Mouse (Mus musculus): ENCODE measurements around the gene Stam. TPM values are rescaled to one million over a fixed set of nuclear protein-coding genes. Genes with fewer than 3 reads are reported as not detected.

Gene Stam
- polyA plus RNA-seq, 3 experiments from 2014 or later, result 14.1 to 25.7 (median 16.8) TPM

DNA sequence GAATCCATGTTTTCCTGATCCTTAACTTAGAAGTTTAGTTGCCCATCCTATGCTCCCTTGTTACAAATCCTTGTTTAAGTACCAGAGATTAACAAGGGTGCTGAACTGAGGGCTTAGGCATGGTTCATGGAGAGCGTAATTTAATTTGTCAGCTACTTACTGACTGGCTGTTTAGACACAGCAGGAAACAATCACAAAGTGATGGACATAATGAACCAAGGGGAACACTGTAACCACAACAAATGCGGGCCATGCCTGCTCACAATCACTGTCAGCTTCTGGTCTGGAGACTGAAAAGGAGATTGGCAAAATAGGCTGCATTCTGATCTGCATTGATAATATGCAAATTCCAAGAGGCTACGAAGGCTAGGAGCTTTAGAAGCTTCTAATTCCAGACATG lies 53.7 kb downstream of the Stam start:
- ATAC-seq, result no peak

DNA sequence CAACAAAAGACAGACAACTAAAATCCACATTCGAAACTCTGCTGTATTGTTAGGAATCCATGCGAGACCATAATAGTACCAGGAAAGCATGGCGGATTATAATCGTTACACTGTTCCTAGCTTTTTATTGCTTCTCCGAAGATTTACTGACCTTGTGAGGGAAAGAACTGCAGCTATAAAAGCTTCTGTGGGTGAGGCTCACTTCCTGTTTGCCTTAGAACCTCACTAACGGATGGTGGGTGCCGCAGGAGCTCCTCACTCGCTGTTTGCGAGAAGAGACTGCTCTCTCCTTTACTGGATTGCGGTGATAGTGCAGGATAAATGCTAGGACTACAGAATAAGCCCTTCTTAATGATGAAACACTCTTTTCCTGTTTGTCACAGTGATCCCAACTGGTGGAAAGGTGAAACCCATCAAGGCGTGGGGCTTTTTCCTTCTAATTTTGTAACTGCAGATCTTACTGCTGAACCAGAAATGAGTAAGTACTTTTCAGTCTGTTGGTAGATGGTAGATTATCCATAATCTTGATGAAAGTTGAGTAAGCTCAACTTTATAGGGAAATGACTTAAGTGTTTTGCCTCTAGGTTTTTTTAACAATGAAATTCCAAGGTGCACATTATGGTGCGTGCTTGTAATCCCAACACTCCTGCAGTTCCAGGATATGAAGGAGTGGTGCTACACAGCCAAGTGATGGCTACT lies 56.9 kb downstream of the Stam start:
- ATAC-seq, result peak; percentile 89

DNA sequence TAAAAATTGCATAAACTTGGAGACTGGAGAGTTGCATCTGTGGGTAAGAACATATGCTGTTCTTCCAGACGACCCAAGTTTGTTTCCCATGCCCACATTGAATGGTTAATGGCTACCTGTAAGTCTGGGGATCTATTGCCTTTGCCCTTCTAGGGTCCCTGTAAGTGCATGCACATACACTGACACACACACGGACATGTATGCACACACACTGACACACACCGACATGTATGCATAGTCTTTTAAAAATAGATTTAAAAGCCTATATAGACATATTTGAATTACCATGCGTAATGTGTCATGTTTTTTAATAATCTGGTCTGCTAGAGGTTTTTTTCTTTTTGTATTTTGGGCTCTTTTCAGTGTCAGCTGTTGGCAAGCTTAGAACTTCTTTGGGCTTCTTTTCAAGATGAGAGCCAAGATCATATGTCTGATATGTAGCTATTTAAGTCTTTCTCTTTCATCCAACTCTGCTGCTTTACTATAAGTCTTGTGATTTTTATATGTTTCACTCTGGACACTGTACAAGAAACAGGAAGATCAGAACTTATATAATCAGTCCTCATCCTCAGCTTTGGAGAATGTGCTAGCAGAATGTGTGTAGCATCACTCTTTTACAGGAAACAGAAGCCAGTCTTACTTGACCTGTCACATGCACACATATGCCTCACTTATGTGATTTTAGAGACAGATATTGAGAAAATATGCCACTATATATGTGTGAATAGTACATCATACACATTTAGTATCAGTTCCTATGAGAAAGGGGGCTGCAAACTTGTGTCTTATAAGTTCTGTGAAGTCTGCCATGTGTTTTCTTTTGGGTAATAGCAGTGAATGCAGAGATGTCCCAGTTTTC lies 58.8 kb downstream of the Stam start:
- ATAC-seq, result no peak

- no peak for ATAC-seq
Observed at GRCm38 (mm10) chr2:14136906-14137305, 63.0 kb downstream of the Stam start.

GRCm38 (mm10) chr2:14139590-14139989 lies 65.7 kb downstream of the Stam start:
- no peak for ATAC-seq

- ATAC-seq, result no peak
Observed at GRCm38 (mm10) chr2:14140044-14140443, 66.1 kb downstream of the Stam start.

DNA sequence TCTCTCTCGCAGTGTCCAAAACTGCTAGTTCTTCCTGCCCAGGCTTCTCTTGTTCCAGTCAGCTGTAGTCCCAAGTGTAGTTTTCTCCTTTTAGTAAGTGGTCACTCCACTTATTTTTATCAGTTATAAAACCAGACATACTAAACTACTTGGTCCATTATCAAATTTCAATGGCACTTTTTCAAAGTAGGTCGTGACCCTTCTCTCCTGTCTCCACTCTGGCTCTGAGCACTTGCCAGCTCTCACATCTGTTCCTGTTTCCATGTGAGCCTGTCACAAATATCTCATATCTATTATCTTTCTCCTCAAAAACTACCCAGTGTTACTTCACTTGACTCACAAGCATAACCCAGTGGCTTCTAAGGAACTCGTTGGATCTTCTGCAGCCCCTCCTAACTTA lies 71.4 kb downstream of the Stam start:
- no peak for ATAC-seq

DNA sequence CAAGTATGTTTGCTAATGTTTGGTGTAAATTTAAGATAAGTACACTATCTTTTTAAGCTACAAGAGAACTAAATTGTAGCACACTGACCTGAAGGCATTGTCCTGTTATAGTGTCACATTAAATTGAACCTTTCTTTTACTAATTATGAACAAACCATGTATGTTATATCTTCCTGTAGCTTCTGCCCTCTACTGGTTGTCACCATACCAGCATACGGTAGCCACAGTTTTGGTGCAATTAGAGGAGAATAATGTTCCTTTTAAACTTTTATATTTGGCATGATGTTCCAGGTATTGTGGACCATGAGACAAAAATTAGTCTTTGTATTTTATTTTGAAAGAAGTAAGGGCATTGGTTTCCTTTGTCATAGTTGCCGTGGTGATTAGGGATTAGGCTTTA lies 73.0 kb downstream of the Stam start:
- no peak for ATAC-seq

DNA sequence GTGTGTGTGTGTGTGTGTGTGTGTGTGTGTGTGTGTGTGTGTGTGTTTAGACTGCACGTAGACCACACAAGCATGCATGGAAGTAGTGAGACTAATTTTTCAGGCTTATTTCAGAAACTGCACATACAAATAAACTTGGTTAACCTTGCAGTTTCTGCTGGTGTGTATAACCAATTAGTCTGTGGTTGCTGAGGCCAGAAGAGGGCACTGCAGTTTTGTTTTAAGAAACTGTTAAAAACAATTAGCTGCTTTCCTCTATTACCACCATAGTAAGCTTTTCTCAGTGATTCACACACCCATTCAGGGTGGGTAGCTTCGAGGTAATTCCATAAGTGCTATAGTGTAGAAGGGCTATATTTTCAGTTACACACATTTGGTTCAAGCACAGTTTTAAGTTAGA lies 76.9 kb downstream of the Stam start:
- ATAC-seq, result no peak

DNA sequence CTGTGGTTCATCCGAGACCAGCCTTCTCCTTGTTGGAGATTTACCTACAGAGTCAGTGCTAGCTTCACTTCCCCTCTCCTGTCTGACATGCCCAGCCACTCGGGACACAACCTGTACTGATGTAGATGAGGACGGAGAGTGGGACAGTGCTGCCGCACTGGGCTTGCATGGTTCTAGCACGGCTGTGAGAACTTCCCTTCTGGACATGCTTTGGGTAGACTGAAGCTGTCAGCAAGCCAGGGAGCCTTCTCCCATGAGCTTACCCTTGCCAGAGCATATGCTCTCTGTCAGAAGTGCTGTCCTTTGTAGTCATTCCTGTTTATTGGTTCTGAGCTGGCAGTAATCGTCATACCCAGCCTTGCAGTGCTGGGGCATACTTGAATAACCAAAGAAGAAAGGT lies 78.0 kb downstream of the Stam start:
- no peak for ATAC-seq

- ATAC-seq, result no peak
Observed at GRCm38 (mm10) chr2:14159047-14159446, 85.1 kb downstream of the Stam start.

- ATAC-seq, result no peak
Observed at GRCm38 (mm10) chr2:14159756-14160155, 85.9 kb downstream of the Stam start.

GRCm38 (mm10) chr2:14164459-14165030 lies 90.6 kb downstream of the Stam start:
- no peak for ATAC-seq

GRCm38 (mm10) chr2:14165066-14165465 lies 91.2 kb downstream of the Stam start:
- ATAC-seq, result no peak

DNA sequence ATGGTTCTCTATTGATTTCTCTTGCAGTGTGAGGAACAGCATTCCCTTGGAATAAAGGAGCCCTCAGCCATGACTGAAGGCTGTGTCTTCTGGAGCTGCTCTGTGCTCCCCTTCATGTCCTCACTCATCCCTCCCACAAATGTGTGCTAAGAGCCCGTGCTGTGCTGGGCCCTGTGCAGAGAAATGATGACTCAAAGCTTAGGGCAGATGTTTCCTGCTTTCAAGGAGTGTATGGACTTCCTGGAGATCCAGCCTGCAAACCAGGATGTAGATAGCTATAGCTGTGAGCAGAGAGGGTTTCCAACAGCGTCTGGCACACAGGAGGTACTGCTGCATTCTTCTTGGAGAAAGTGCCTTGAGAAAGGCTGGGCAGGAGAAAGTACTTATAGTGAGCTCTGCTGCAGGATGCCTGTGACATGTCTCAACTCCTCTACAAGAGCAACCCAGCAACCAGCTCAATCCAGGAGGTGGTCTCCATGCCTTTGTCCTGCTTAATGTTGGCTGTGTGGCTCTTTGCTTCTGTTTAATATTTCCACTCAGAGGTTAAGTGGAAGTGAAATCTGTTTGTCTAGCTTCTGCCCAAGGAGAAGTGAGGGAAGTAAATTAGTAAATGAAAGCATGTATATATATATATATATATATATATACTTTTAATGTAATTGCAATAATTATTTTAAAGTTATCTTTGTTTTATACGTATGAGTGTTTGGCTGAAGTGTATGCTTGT lies 91.9 kb downstream of the Stam start:
- ATAC-seq, result no peak

DNA sequence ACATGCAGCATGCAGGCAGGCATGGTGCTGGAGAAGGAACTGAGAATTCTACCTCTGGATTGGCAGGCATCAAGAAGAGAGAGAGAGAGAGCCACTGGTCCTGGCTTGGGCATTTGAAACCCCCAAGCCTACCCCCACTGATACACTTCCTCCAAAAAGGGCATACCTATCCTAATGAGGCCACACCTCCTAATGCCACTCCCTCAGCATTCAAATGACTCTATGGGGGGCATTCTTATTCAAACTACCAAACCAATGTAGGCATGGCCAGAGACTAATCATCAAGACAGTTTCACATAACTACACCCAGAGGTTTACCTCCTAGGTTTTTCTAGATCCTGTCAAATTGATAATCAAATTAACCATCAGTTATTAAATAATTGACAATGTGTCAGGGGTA lies 93.8 kb downstream of the Stam start:
- no peak for ATAC-seq

DNA sequence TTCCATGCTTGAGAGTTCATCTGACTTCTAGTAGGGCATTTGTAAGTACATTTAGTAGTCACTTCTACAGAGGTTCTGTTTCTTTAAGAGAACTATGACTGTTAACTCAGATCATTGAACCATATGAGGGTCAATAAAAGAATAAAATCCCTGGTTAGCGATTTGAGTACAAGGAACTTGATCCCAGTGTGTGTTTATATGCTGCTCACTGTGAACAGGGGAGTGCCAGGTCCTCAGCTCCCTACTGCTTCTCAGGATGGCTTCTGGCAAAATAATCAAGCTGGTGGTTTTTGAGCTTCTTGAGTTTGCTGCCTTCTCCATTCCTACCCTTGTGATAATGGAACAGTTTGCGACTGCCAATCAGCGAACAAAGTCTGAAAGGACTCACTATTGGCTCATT lies 100.4 kb downstream of the Stam start, which contains the start of gene Tmem236:
Gene Tmem236, plus strand, starts transcription at position 190 of the 400 bp plus-strand sequence.
- no peak for ATAC-seq

GRCm38 (mm10) chr2:14176460-14177193 lies 102.7 kb downstream of the Stam start:
- ATAC-seq, result no peak

DNA sequence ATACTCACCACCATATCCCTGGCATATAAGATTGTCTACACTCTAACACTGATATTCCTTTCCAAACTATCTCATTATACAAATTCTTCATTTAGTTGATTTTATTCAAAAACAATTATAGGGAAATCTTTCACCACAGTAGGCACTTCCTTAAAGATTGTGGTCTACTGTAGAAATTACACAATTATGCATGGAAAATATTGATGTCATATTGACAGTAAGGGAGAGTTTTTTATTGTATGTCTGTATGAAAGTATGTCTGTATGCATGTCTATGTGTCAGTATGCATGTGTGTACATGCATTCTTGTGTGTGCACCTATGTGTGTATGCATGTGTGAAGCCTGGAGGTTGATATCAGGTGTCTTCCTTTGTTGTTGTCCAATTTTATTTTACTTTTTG lies 110.5 kb downstream of the Stam start:
- ATAC-seq, result no peak

DNA sequence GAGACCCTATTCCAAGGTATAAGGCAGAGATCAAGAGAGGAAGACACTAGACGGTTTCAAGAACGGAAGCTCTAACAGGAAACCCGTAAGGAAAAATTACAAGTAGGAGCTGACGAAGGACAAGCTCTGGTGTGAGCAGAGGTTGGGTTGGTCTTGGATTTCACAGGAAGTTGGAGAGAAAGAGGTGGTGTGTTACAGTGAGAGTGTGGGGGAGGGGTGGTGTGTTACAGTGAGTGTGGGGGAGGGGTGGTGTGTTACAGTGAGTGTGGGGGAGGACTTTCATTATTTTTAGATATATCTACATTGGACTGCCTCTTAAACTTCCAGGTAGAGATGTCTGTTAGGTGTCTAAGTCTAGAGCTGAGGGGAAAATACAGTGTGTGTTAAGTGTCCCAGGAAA lies 116.8 kb downstream of the Stam start:
- no peak for ATAC-seq

- no peak for ATAC-seq
Observed at GRCm38 (mm10) chr2:14191601-14192000, 117.7 kb downstream of the Stam start.

GRCm38 (mm10) chr2:14192046-14192445 lies 118.1 kb downstream of the Stam start:
- ATAC-seq, result no peak
